Mouse (Mus musculus) olfactory bulb, adult 2 months (tissue): ENCODE measurements around the gene Fam118b.

Experiments
- CTCF ChIP-seq: fragments of 200-500 bp; IDR thresholded peaks from 2 replicates; pipeline ENCODE4 v1.5.1; 2012; ENCODE audit warnings: low read depth, mild to moderate bottlenecking, low read length, moderate library complexity; ENCODE audit not compliant: insufficient read depth
- POLR2A ChIP-seq: fragments of 200-500 bp; IDR thresholded peaks from 2 replicates; pipeline ENCODE4 v1.6.1; 2012; ENCODE audit warnings: mild to moderate bottlenecking, low read depth, low read length, moderate library complexity; ENCODE audit not compliant: insufficient read depth

GRCm38 (mm10) chr9:35278451-35278850, 10.8 kb upstream of the Fam118b start:
- no peak for TF ChIP-seq CTCF
- TF ChIP-seq POLR2A = no peak
